Mouse (Mus musculus) T-helper 1 cell (primary cell): Measurements from ENCODE around the gene Txnrd1.

ENCODE experiments used
- in situ Hi-C: fragments of 300-600 bp; cut with MboI, MseI; formaldehyde crosslinking; loops from one replicate; pipeline ENCODE4 v1.15.1; 2025; ENCODE audit warnings: high pct_unique_total_duplicates

Txnrd1 gene

DNA sequence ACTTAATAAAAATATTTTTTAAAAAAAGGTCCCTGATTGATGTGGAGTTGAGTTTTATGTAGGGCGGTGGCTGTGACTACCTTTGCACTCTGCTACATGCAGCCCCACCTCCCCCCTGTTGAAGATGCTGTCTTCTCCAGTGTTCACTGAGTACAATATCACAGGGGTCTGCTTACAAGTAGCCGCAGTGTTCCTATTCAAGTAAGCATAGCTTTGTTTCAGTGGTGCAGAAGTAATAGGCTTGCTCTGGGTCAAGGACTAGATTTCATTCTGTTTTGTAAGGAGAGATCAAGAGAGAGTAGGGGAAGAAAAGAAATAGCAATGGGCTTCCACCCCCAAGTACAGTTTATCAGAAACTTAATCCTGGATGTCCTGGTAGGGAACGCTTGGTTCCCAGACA, 16.2 kb upstream of the Txnrd1 start:
- in situ Hi-C loops, result loop anchor here (5.0 kb wide), 1 partner anchor 40 kb away; no protein-coding TSS in a partner anchor

DNA sequence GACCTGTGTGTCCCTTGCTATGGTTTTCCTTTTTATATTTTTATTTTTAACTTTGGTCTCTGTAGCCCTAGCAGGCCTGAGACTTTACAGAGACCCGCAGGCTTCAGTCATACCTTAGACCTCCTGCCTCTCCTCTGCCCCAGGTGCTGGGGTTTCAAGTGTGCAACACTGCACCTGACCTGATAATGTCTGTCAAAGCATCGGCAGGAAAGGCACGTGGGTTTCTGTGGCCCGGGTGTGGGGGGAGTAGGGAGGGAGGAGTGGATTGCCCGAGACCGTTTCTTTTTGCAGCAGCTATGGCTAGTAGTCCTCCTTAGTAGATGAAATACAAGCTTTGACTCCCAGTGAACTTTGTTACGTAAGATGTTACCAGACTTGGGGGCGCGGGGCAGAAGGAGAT, 15.8 kb upstream of the Txnrd1 start:
- in situ Hi-C loops, result loop anchor here (5.0 kb wide), 1 partner anchor 39 kb away; no protein-coding TSS in a partner anchor

DNA sequence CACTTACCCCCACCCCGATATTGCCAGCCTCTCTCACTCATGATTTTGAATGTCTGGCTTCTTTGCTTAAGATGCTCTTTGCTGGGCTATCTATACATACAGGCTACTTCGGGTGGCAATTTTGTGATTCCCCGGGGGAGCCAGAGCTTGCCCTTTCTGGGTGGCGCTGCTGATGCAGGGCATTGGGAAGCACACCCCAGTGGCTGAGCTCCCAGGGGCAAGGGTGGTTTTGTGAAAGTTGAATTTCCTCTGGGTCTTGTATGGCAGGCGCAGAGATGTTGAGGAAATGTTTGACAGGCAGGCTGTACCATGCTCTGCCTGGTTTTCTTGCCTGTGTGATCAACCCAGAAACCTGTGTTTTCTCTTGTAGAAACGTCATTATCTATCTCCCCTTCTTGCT, 15.1 kb upstream of the Txnrd1 start:
- in situ Hi-C loops, result loop anchor here (5.0 kb wide), 1 partner anchor 39 kb away; no protein-coding TSS in a partner anchor

DNA sequence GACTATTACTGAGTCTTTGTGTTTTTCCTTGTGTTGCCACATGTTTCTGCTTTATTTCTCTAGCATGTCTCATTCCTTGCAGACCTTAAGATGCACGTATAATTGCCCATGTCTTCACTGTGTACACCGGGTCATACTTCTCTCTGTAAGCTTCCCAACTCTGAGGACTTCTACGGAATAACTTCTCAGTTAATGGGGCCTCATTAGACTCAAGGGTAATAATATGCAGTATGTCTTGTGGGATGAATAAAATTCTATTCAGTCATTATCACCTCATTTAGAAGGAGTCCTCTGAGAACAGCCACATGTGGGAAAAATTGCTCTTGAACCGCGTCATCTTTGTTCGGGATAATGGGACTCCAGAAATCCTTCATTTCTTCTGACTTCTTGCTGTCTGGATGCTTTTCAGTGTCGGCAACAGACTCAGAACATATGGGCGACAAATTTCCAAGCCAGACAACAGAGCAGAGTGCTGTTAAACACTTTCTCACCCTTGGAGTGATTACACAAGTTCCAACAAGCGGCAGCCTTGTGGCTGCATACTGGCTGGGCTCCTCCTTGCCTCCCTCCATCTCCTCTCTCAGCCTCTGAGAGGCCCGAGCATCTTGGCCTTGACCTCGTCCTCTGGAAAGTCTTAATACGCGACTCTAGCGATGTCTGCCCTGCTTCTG, 10.5 kb upstream of the Txnrd1 start:
- in situ Hi-C loops, result no loop called here

DNA sequence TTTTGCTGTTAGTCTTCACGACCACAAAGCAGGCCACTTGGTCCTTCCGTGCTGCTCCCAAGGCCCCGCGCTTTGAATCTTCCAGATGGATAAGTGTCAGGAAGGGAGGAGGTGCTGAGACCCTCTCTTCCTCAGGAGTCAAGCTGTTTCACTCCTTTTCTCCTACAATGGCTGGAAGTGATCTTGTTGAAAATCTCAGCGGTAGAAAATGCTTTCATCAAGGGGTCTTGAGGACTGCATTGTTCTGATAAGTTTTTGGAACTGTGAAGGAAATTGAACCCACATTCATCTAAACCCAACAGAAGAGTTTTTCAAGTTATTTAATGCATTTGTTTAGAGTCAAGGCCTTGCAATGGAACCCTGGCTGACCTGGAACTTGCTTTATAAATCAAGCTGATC, 10.0 kb upstream of the Txnrd1 start:
- in situ Hi-C loops, result no loop called here

DNA sequence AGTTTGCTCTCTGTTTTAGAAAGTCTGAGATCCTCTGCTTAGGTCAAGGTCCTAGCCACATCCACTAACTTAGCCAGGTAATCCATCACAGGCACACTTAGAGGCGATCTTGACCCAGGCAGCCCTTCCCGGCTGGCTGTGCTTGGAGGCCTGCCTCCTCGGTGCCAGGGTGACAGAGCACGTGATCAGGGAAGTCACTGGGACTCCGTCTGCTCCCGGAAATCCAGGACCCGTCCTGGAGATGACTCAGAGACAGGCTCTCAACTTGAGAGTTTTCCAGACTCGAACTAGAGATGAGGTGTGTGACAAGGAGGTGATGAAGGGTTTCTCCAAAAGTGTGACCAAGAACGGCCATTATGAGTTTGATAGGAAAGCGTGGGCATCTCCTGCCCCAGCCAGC, 9.2 kb upstream of the Txnrd1 start:
- in situ Hi-C loops, result no loop called here

DNA sequence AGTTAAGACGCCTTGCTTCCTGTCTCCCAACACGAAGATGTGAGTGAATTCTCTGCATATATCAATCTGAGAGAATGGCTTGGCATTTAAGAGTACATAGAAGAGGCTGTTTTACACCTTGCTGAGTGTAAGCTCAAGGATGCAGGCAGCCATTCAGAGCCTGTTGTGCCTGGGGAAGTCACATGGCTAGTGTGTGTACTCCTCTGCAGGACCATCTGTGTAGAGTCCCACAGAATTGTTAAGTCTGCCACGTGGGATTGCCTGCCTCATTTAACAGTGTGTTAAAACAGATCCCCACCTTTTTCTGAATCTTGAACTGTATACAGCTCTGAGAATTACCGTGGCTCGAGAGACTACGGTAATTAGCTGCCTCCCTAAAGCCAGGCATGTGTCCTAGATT, 7.2 kb upstream of the Txnrd1 start:
- in situ Hi-C loops, result no loop called here

DNA sequence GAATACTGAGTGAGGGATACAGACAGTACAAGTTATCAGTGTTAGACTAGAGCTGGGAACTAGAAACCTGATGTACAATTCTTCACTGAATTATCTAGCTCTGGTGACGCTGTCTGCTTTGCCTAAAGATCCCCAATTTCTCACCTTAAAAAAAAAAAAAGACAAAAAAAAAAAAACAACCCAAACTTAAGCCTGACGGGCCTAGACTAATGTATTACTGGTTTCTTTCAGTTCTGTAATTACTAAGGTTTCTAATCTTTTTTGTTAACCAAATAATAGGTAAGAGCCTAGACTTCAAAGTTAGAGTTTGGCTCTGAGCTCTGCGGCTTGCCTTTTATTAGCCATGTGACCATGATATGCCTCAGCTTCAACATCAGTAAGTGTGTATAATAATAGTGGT, 2.1 kb downstream of the Txnrd1 start:
- in situ Hi-C loops, result no loop called here

DNA sequence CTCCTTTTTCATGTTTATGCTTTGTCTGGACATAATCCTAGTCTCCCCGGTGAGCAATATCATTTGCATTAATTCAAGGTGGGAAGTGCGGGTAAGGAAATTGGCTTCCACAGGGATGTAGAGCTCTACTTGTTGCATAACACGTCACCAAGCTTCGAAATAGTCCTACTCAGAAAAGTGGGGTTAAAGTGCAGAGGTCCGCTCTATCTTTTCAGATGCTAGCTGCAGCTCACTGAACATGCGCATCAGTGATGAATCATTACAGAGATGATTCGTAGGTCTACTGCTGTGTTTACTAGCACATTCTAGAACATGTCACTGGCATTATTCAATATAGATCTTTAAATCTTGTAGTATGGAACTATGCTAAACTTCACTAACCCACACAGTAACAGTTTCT, 4.6 kb downstream of the Txnrd1 start:
- in situ Hi-C loops, result no loop called here

DNA sequence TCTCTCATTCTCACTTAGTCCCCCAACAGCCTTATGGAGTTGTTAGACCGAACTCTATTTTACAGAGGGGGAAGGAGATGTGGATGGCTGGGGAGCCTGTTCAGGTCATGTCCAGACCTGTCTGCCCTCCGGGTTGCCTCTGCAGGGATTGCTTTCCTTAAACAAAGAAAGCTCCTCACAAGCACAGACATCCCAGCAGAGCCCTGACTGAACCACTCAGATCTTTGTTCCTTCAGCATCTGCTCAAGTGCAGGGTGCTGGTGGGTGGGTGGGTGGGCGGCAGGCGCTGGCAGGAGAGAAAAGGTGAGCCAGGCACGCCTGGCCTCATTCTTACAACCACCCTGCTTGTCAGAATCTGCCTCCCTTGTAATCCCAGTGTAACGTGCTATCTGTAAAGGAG, 10.3 kb downstream of the Txnrd1 start:
- in situ Hi-C loops, result no loop called here

DNA sequence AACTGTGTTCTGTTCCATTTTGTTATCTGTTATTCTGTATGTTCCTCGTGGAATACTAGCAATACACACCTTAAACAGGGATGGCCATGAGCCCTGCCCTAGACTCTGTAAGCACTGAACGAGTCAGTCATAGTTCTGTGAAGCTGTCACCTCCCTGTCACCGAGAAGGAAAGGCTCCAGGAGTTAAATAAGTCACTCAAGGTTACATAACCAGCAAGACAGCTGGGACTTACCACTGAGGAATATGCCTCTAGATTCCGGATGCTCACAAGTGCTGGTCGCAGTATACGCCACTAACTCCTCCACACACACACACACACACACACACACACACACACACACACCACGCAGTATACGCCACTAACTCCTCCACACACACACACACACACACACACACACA, 11.0 kb downstream of the Txnrd1 start:
- in situ Hi-C loops, result no loop called here

DNA sequence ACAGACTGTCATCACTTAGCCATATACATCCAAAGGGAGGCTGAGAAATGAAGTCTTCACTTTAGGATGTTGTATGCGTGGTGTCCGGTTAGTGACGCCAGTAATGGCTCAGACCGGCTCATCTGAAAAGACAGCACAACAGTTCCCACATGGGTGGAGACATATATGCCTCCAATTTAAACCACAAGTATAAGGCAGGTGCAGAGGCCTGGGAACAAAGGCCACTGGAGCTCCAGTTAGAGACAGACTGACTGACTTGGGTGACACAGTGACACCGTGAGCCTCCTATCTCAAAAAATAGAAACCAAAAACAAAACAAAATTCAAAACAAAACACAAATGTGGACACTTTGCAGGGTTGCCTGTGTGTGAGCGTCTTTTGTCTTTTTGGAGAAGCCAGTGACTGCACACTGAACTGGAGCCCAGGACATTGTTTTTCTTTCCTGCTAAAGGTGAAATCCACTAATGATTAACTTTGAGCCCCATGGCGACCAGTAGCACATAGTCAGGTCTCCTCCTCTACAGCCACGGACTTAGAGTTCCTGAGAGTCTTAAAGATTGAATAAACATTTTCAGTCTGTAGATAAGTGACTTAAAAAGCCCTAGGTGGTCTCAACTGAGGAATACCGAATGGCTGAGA, 14.2 kb downstream of the Txnrd1 start:
- in situ Hi-C loops, result no loop called here

DNA sequence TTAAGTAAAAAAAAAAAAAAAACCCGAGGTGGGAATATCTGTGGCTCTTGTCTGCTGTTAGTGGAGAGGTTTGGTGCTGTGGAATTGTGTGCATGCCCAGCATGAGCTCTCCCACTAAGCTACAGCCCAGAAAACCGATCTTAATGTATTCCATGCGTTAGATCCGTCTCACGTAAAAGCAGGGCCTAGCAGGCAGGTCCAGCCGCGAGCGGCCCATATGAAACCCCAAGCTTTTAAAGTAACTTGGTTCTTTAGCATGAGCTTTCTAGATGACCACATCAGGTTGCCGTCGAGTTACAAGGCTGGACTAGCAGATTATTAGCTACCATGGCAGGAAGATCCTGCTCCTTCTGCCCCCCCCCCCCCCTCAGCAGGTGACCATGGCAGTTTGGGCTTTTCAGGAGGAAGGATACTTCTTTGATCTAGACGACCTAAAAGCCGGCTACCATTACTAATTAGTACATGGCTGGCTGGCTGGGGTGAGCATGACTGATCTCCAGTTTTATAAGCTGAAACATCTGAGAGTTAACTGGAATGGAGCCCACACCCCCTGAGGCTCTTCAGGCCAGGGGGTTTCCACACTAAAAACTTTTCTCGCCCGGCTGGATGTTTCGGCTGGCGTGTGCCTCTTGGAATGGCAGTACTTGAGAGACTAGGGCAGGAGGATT, 16.1 kb downstream of the Txnrd1 start:
- in situ Hi-C loops, result no loop called here

DNA sequence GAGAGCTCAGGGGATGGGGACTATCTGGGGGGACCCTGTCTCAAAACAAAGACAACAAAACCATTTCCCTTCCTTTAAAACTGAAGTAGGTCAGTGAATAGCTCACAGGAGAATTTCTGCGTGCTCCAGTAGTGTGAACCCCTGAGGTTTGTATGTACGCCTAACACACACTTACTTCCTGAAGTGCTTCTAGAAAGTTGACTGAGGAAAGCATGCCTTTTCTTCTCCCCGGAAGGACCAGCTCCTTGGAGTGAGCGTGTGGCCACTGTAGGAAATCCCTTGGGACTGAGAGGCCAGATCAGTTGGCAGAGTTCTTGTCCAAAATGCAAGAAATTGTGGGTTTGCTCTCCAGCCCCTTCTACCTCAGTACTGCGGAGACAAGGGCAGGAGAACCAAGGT, 16.6 kb downstream of the Txnrd1 start:
- in situ Hi-C loops, result no loop called here

DNA sequence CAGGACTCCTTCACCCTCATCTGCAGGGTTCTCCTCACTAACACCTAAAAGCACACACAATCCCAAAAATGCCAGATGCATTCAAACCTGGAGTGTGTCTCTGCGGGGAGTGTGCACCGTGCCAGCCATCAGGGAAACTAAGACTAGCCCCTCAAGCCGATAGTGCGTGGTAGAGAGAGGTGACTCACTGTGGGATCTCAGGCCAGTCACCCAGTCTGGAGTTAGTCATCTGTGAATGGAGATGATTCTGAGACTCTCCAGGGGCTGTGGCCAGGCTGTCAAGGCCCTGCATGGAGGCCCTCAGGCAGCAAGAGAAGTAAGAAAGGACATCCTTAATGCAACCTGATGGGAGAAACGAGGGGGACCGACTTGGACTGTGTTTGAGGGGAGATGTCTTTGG, 18.0 kb downstream of the Txnrd1 start:
- in situ Hi-C loops, result no loop called here

DNA sequence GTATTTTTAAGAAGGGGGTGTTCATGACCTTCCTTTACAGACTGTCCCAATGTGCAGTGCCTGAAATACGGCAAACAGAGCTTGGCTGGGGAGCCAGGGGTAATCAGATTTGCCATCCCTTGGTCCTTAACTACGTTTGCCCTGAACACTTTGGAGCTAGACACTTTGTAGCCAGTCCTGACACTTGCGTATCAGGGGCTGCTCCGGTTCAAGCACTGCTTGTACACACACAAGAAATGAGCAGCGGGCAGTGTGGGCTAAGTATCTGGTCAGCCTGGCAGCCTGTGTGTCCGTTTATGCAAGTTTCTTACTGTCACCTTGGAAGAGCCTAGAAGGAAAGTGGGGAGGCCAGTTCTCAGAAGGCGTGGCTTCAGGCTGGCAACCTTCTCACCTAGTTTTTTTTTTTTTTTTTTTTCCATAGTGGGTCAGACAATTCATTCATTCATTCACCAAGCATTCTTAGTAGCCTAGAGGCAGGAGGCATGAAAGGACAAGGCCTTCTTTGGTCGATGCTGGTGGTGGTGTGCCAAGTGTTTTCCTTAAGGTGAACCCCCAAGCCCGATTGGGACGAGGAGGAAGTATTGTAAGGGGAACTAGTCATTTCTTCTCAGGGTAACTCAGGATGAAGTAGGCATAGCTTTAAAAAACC, 24.4 kb downstream of the Txnrd1 start:
- in situ Hi-C loops, result loop anchor here (5.0 kb wide), 1 partner anchor 41 kb away; no protein-coding TSS in a partner anchor

DNA sequence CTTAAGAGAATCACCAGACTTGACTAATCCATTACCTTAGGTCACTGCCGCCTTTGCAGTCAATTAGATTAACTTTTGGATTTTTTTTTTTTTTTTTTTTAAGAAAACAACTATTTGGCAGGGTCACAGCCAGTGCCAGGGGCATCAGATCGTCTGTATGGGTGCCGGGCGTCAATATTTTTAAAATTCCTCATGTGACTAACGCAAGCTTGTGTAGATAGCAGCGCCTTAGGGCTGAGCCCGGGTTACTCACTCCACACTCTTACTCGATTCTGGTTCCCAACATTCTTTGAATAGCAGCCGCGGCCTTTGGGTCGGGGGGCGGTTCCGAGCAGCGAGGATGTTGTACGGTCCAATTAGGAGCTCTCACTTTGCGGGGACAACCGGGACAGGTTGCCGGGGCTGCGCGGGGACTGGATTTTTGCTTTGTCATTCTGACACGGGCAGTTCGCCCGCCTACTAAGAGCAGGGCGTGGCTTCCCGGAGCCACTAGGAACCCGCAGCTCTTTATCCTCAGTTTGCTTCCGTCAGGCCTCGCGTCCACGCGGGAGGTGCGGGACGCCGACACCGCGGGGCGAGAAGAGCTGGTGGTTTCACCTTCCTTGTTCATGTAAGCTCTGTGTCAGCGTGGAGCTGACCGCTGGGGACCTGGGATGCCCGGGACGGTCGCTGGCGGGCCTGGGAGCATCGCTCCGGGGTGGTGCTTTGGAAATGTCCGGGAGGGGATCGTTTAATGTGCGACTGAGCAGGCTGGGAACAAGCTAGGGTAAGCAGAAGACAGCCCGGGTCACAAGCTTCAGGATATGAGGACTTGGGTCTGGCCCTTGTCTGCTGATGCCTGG, 25.2 kb downstream of the Txnrd1 start:
- in situ Hi-C loops, result loop anchor here (5.0 kb wide), 1 partner anchor 42 kb away; no protein-coding TSS in a partner anchor

DNA sequence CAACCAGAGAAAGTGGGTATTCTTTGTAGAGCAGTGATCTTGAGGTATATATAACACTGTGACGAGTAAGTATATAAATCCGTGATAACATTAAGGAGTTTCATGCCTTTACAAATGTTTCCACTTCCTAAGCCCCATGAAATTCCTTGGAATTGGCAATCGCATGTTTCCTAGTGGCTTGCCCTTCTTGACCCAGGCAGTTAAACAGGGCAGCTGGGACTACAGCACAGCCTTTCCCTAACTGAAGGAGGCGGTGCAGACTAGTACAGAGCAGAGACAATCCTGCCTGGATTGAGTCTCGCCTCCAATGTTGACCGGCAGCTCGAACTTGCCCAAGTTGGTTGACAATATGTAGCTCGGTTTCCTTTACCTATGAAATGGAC, 25.8 kb downstream of the Txnrd1 start:
- in situ Hi-C loops, result loop anchor here (5.0 kb wide), 1 partner anchor 42 kb away; no protein-coding TSS in a partner anchor

DNA sequence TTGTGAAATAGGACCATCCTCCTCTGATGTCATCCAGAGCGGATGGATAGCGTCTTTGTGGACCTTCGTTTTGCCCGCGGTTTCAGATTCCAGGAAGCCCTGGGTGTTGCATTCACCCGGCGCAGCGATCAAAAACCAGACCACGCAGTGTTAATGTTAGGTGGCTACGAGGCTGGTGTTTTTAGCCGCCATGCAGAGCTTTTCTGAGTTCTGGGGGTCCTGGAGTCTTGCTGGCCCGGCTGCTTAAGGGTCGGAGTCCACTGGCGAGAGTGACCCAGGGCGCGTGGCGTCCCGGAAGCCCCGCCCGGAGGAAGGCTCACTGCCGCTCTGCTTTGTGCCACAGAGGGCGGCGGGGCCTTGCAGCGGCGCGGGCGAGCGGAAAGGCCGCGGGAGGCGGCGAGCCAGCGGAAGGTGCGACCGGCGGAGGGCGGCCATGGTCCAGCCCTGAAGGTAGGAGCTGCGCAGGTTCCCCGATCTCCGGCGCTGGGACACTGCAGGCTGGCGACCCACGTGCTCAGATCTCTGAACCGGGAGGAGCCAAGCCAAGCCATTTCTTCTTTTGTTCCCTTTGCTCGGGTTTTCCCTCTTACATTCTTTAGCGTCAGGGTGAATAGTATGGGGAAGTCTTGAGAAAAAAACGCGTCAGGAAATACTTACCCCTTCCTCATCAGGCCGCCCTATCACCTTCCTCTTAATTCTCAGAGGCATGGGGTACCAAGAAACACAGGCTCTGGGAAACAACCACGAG, 26.6 kb downstream of the Txnrd1 start:
- in situ Hi-C loops, result loop anchor here (5.0 kb wide), 1 partner anchor 98 kb away; the partner anchor contains the start of gene Nfyb

DNA sequence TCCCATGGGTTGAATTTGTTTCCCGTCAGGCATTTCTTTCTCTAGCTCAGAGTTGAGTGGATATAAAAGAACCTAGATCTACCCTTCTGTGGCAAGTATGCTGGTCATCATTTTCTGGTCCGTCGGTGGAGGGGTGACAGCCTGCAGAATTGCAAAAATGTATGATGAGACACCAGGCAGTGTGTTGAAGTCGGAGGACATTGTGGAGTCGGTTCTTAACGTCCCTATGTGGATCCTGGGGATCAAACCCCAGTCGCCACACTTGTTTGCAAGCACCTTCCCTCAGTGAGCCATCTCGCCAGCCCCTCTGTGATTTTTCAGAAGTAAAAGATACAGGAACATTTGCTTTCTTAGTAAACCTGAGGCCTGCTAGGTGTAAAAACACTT, 27.2 kb downstream of the Txnrd1 start:
- in situ Hi-C loops, result loop anchor here (5.0 kb wide), 1 partner anchor 99 kb away; the partner anchor contains the start of gene Nfyb
